Mouse (Mus musculus) heart, postnatal 0 days (tissue): ENCODE results near the gene Gm17455. TPM values are rescaled to one million over a fixed set of nuclear protein-coding genes. Genes with fewer than 3 reads are reported as not detected.

ENCODE experiments used
- ATAC-seq: fragments of 200-750 bp; cut with Nextera tagmentation; 2 replicates; pipeline ENCODE4 v1.8.0; 2017; ENCODE audit warnings: low read depth, moderate number of reproducible peaks, moderate library complexity; ENCODE audit not compliant: insufficient read depth
- DNase-seq: peaks from one replicate; pipeline ENCODE4 v3.0.0-alpha.2; 2016; ENCODE audit warnings: low spot score
- H3K27ac ChIP-seq: fragments of 300-500 bp; sonication (generic); 2 replicates; pipeline ENCODE4 v1.5.1; 2014; ENCODE audit warnings: low read depth, mild to moderate bottlenecking
- H3K27me3 ChIP-seq: fragments of 300-500 bp; sonication (generic); 2 replicates; pipeline ENCODE4 v1.6.1; 2014; ENCODE audit warnings: low read length, mixed read lengths; ENCODE audit not compliant: control insufficient read depth, insufficient read depth
- H3K36me3 ChIP-seq: fragments of 300-500 bp; sonication (generic); replicated peaks from 2 replicates; pipeline ENCODE4 v1.6.1; 2014; ENCODE audit warnings: low read length, mixed read lengths; ENCODE audit not compliant: control insufficient read depth, insufficient read depth
- H3K4me1 ChIP-seq: fragments of 300-500 bp; sonication (generic); 2 replicates; pipeline ENCODE4 v1.6.1; 2014; ENCODE audit warnings: antibody characterized with exemption; ENCODE audit not compliant: control insufficient read depth, insufficient read depth
- H3K4me2 ChIP-seq: fragments of 300-500 bp; sonication (generic); 2 replicates; pipeline ENCODE4 v1.6.1; 2014; ENCODE audit warnings: low read depth, mild to moderate bottlenecking, low read length, moderate library complexity
- H3K4me3 ChIP-seq: fragments of 300-500 bp; sonication (generic); 2 replicates; pipeline ENCODE4 v1.5.1; 2014; ENCODE audit warnings: low read depth, low read length
- H3K9ac ChIP-seq: fragments of 300-500 bp; sonication (generic); replicated peaks from 2 replicates; pipeline ENCODE4 v1.6.1; 2014; ENCODE audit warnings: low read depth, low read length, mixed read lengths
- H3K9me3 ChIP-seq: fragments of 300-500 bp; sonication (generic); replicated peaks from 2 replicates; pipeline ENCODE4 v1.6.1; 2016; ENCODE audit warnings: low read length; ENCODE audit not compliant: control insufficient read depth
- CTCF ChIP-seq: IDR thresholded peaks from 2 replicates; pipeline ENCODE4 v1.5.1; 2016; ENCODE audit warnings: antibody characterized with exemption, control low read depth, low read depth
- EP300 ChIP-seq: IDR thresholded peaks from 2 replicates; pipeline ENCODE4 v1.6.1; 2016; ENCODE audit warnings: antibody characterized with exemption, low read depth
- WGBS: fragments of 180-500 bp; shearing (Covaris S2); extraction: QIAGEN DNeasy Blood & Tissue Kit; methylation state at CpG from one replicate; pipeline ENCODE4 v1.1.7; 2014; 5-methylcytosine and 5-hydroxymethylcytosine counted together
- polyA plus RNA-seq: library from polyadenylated mRNA; unstranded; fragments of >200 nt; fragmentation: Nextera tagmentation; extraction: Ambion mirVana; gene quantifications from 2 replicates; pipeline ENCODE4 v1.2.1, GENCODE M21; 2015
- total RNA-seq: library from RNA; depleted of rRNA; stranded (reverse); fragments of >200 nt; gene quantifications from 2 replicates; pipeline ENCODE4 v1.2.3, GENCODE M21; 2014; ENCODE audit warnings: low replicate concordance; rRNA removed

The Gm17455 gene
- total RNA-seq (not detected in 2 replicates), polyA plus RNA-seq (0.38 TPM in 2 replicates)

- H3K9me3 ChIP-seq = no peaks in the 10 kb centered on the region
These were observed at the start of gene Gm17455 for GRCm38 (mm10) chr10:60399449-60399848. Gm17455 (plus strand) TSS chr10:60399726.

GRCm38 (mm10) chr10:60350077-60350804 is 49.3 kb upstream of the Gm17455 start:
- peak overlapping the region; percentile 85 for H3K27ac ChIP-seq

More at GRCm38 (mm10) chr10:60399449-60399848, at the start of gene Gm17455:
- Histone ChIP-seq H3K27ac (no peak within 1 kb of the TSS), H3K27me3 (no peaks in the 10 kb centered on the region), H3K36me3 (no peaks in the 10 kb centered on the region), H3K4me3 (no peak within 1 kb of the TSS), H3K4me2 (no peak within 1 kb of the TSS), H3K9ac (no peak within 1 kb of the TSS), H3K4me1 (no peaks in the 10 kb centered on the region)
- no peak for DNase-seq
- TF ChIP-seq CTCF = no peak
- no peak for TF ChIP-seq EP300
- 63% methylated on average over 7 of the region's 7 CpGs for WGBS
- ATAC-seq = no peak

GRCm38 (mm10) chr10:60350805-60351167 is 48.7 kb upstream of the Gm17455 start:
- H3K36me3 ChIP-seq = no peaks in the 10 kb centered on the region
- peak overlapping the region; percentile 41 for H3K4me3 ChIP-seq
- TF ChIP-seq CTCF = no peak
- no peak for TF ChIP-seq EP300
- H3K4me1 ChIP-seq = peaks cover 26% of the 10 kb centered on the region; the same call in 1 of the 2 replicates
- WGBS = 19% methylated on average over 3 of the region's 3 CpGs
- H3K9ac ChIP-seq = no peak overlapping the region
- no peaks in the 10 kb centered on the region for H3K9me3 ChIP-seq
- peak overlapping the region; percentile 85 for H3K27ac ChIP-seq
- H3K27me3 ChIP-seq = peaks cover 8% of the 10 kb centered on the region; the same call in 1 of the 2 replicates
- ATAC-seq (peak; percentile 35; the same call in 1 of the 2 replicates), DNase-seq (peak; percentile 58)
- H3K4me2 ChIP-seq = peak overlapping the region; percentile 58

More at GRCm38 (mm10) chr10:60350077-60350804, 49.3 kb upstream of the Gm17455 start:
- ATAC-seq (no peak), DNase-seq (no peak)
- Histone ChIP-seq H3K4me2 (peak overlapping the region; percentile 58), H3K9me3 (no peaks in the 10 kb centered on the region), H3K36me3 (no peaks in the 10 kb centered on the region), H3K4me3 (peak overlapping the region; percentile 41), H3K27me3 (peaks cover 8% of the 10 kb centered on the region; the same call in 1 of the 2 replicates), H3K4me1 (peaks cover 26% of the 10 kb centered on the region; the same call in 1 of the 2 replicates), H3K9ac (peak overlapping the region; percentile 21; the same call in 1 of the 2 replicates)
- 40% methylated on average over 5 of the region's 5 CpGs for WGBS
- TF ChIP-seq EP300 (no peak), CTCF (no peak)

GRCm38 (mm10) chr10:60351248-60351647 is 48.3 kb upstream of the Gm17455 start:
- DNase-seq (no peak), ATAC-seq (no peak)
- Histone ChIP-seq H3K9ac (no peak overlapping the region), H3K4me3 (no peak overlapping the region), H3K27ac (peak overlapping the region; percentile 85), H3K9me3 (no peaks in the 10 kb centered on the region), H3K36me3 (no peaks in the 10 kb centered on the region), H3K4me1 (peaks cover 25% of the 10 kb centered on the region; the same call in 1 of the 2 replicates), H3K4me2 (peak overlapping the region; percentile 58), H3K27me3 (peaks cover 8% of the 10 kb centered on the region; the same call in 1 of the 2 replicates)
- WGBS = 24% methylated on average over 3 of the region's 3 CpGs
- TF ChIP-seq EP300 (no peak), CTCF (no peak)

GRCm38 (mm10) chr10:60351761-60352455 is 47.6 kb upstream of the Gm17455 start:
- Histone ChIP-seq H3K4me3 (no peak overlapping the region), H3K9ac (no peak overlapping the region), H3K36me3 (no peaks in the 10 kb centered on the region), H3K4me1 (0 out of 2 replicates have a peak, but pooled peaks cover 19% of the 10 kb centered on the region), H3K4me2 (peak overlapping the region; percentile 58), H3K27ac (peak overlapping the region; percentile 85), H3K27me3 (peaks cover 8% of the 10 kb centered on the region; the same call in 1 of the 2 replicates), H3K9me3 (no peaks in the 10 kb centered on the region)
- WGBS = 33% methylated on average over 7 of the region's 7 CpGs
- ATAC-seq (peak; percentile 68), DNase-seq (peak; percentile 57)
- no peak for TF ChIP-seq EP300
- TF ChIP-seq CTCF = no peak
